Mouse (Mus musculus) embryonic facial prominence, embryonic 11.5 days (tissue): ENCODE results near the gene 4930518I15Rik. TPM values are rescaled to one million over a fixed set of nuclear protein-coding genes. Genes with fewer than 3 reads are reported as not detected.
"Not testable (repeated sequence)": the region's sequence is repeated elsewhere in the genome, so short reads cannot be mapped to it uniquely, and the experiment has no call there.

Experiments used
- ATAC-seq: fragments of 200-750 bp; cut with Nextera tagmentation; replicated peaks from 2 replicates; pipeline ENCODE4 v1.8.0; 2017; ENCODE audit warnings: low read depth; ENCODE audit not compliant: insufficient number of reproducible peaks, low FRiP score, low TSS enrichment
- DNase-seq: peaks from one replicate; pipeline ENCODE4 v3.0.0-alpha.2; 2015; ENCODE audit warnings: low spot score
- H3K27ac ChIP-seq: fragments of 300-500 bp; sonication (generic); replicated peaks from 2 replicates; pipeline ENCODE4 v1.5.1; 2014; ENCODE audit warnings: mild to moderate bottlenecking, low read depth, low read length, control low read depth
- H3K27me3 ChIP-seq: fragments of 300-500 bp; sonication (generic); 2 replicates; pipeline ENCODE4 v1.6.1; 2014; ENCODE audit warnings: mild to moderate bottlenecking, low read length, moderate library complexity, mixed read lengths; ENCODE audit not compliant: control insufficient read depth, insufficient read depth
- H3K36me3 ChIP-seq: fragments of 300-500 bp; sonication (generic); replicated peaks from 2 replicates; pipeline ENCODE4 v1.6.1; 2014; ENCODE audit warnings: low read depth, mild to moderate bottlenecking, low read length, moderate library complexity, mixed read lengths; ENCODE audit not compliant: control insufficient read depth, insufficient read depth
- H3K4me1 ChIP-seq: fragments of 300-500 bp; sonication (generic); 2 replicates; pipeline ENCODE4 v1.6.1; 2014; ENCODE audit warnings: low read length, mixed read lengths; ENCODE audit not compliant: control insufficient read depth, insufficient read depth
- H3K4me2 ChIP-seq: fragments of 300-500 bp; sonication (generic); 2 replicates; pipeline ENCODE4 v1.6.1; 2014; ENCODE audit warnings: low read depth, mild to moderate bottlenecking, control low read depth, low read length, moderate library complexity
- H3K4me3 ChIP-seq: fragments of 300-500 bp; sonication (generic); 2 replicates; pipeline ENCODE4 v1.5.1; 2014; ENCODE audit warnings: low read depth, low read length, control low read depth
- H3K9ac ChIP-seq: fragments of 300-500 bp; sonication (generic); replicated peaks from 2 replicates; pipeline ENCODE4 v1.6.1; 2014; ENCODE audit warnings: mild to moderate bottlenecking, control low read depth, low read length
- H3K9me3 ChIP-seq: fragments of 300-500 bp; sonication (generic); replicated peaks from 2 replicates; pipeline ENCODE4 v1.6.1; 2016; ENCODE audit warnings: mild to moderate bottlenecking, low read length, inconsistent platforms, mixed read lengths; ENCODE audit not compliant: control insufficient read depth
- WGBS: fragments of 180-500 bp; shearing (Covaris S2); extraction: QIAGEN DNeasy Blood & Tissue Kit; methylation state at CpG from one replicate; pipeline ENCODE4 v1.1.7; 2014; 5-methylcytosine and 5-hydroxymethylcytosine counted together
- polyA plus RNA-seq: library from polyadenylated mRNA; unstranded; fragments of >200 nt; fragmentation: Nextera tagmentation; extraction: Ambion mirVana; gene quantifications from 2 replicates; pipeline ENCODE4 v1.2.1, GENCODE M21; 2014

4930518I15Rik gene
- polyA plus RNA-seq, 1 experiment from 2014 or later, result 4.3 TPM

GRCm38 (mm10) chr2:156886084-156886631 lies 28.4 kb upstream of the 4930518I15Rik start:
- H3K4me2 ChIP-seq, result no peak overlapping the region
- no peaks in the 10 kb centered on the region for H3K36me3 ChIP-seq
- H3K9ac ChIP-seq, result no peak overlapping the region
- ATAC-seq (no peak), DNase-seq (no peak)
- no peak overlapping the region for H3K4me3 ChIP-seq
- H3K27me3 ChIP-seq, result no peaks in the 10 kb centered on the region
- no peaks in the 10 kb centered on the region for H3K4me1 ChIP-seq
- H3K27ac ChIP-seq, result no peak overlapping the region
- H3K9me3 ChIP-seq, result no peaks in the 10 kb centered on the region
- 66% methylated on average over 10 of the region's 10 CpGs for WGBS

- H3K4me3 ChIP-seq, H3K9ac ChIP-seq, H3K27me3 ChIP-seq, ATAC-seq, H3K9me3 ChIP-seq, DNase-seq, H3K36me3 ChIP-seq, H3K4me2 ChIP-seq, H3K27ac ChIP-seq, H3K4me1 ChIP-seq: not testable (repeated sequence)
- 49% methylated on average over 2 of the region's 2 CpGs for WGBS
These were observed 27.9 kb upstream of the 4930518I15Rik start for GRCm38 (mm10) chr2:156885666-156886065.

- DNase-seq, result no peak
- no peak overlapping the region for H3K4me3 ChIP-seq
- no peaks in the 10 kb centered on the region for H3K27me3 ChIP-seq
- H3K4me2 ChIP-seq, result no peak overlapping the region
- H3K36me3 ChIP-seq, result no peaks in the 10 kb centered on the region
- ATAC-seq, result no peak
- WGBS, result 91% methylated on average over 10 of the region's 10 CpGs
- H3K27ac ChIP-seq, result no peak overlapping the region
- no peaks in the 10 kb centered on the region for H3K9me3 ChIP-seq
- no peaks in the 10 kb centered on the region for H3K4me1 ChIP-seq
- H3K9ac ChIP-seq, result no peak overlapping the region
These were observed 26.9 kb upstream of the 4930518I15Rik start for GRCm38 (mm10) chr2:156884396-156885211.

- no peaks in the 10 kb centered on the region for H3K4me1 ChIP-seq
- no peaks in the 10 kb centered on the region for H3K36me3 ChIP-seq
- H3K27me3 ChIP-seq, result no peaks in the 10 kb centered on the region
- DNase-seq (no peak), ATAC-seq (no peak)
- H3K9ac ChIP-seq, result no peak overlapping the region
- no peak overlapping the region for H3K27ac ChIP-seq
- H3K4me3 ChIP-seq, result no peak overlapping the region
- no peaks in the 10 kb centered on the region for H3K9me3 ChIP-seq
- 35% methylated on average over 10 of the region's 10 CpGs for WGBS
- H3K4me2 ChIP-seq, result no peak overlapping the region
These were observed 24.8 kb upstream of the 4930518I15Rik start for GRCm38 (mm10) chr2:156882431-156883001.

- no peaks in the 10 kb centered on the region for H3K9me3 ChIP-seq
- no peak overlapping the region for H3K27ac ChIP-seq
- no peaks in the 10 kb centered on the region for H3K27me3 ChIP-seq
- WGBS, result 86% methylated on average over 3 of the region's 3 CpGs
- DNase-seq, result no peak
- ATAC-seq, result no peak
- H3K9ac ChIP-seq, result no peak overlapping the region
- H3K4me2 ChIP-seq, result no peak overlapping the region
- H3K36me3 ChIP-seq, result no peaks in the 10 kb centered on the region
- H3K4me3 ChIP-seq, result no peak overlapping the region
- H3K4me1 ChIP-seq, result no peaks in the 10 kb centered on the region
These were observed 21.8 kb upstream of the 4930518I15Rik start for GRCm38 (mm10) chr2:156879541-156879940.

GRCm38 (mm10) chr2:156877726-156878125 lies 20.0 kb upstream of the 4930518I15Rik start:
- Histone ChIP-seq H3K4me3 (no peak overlapping the region), H3K27ac (no peak overlapping the region), H3K4me2 (no peak overlapping the region), H3K27me3 (no peaks in the 10 kb centered on the region), H3K9me3 (no peaks in the 10 kb centered on the region), H3K9ac (no peak overlapping the region), H3K36me3 (peaks cover 5% of the 10 kb centered on the region; the same call in 1 of the 2 replicates), H3K4me1 (no peaks in the 10 kb centered on the region)
- ATAC-seq, result no peak
- 56% methylated on average over 9 of the region's 9 CpGs for WGBS
- DNase-seq, result no peak

- no peak overlapping the region for H3K9ac ChIP-seq
- H3K27me3 ChIP-seq, result no peaks in the 10 kb centered on the region
- no peak overlapping the region for H3K27ac ChIP-seq
- no peak overlapping the region for H3K4me2 ChIP-seq
- ATAC-seq (no peak), DNase-seq (no peak)
- 91% methylated on average over 4 of the region's 4 CpGs for WGBS
- H3K4me3 ChIP-seq, result no peak overlapping the region
- H3K9me3 ChIP-seq, result no peaks in the 10 kb centered on the region
- H3K4me1 ChIP-seq, result no peaks in the 10 kb centered on the region
- peaks cover 5% of the 10 kb centered on the region; the same call in 1 of the 2 replicates for H3K36me3 ChIP-seq
These were observed 17.2 kb upstream of the 4930518I15Rik start for GRCm38 (mm10) chr2:156874760-156875510.
